Mouse (Mus musculus): ENCODE measurements around the gene B9d1. TPM values are rescaled to one million over a fixed set of nuclear protein-coding genes. Genes with fewer than 3 reads are reported as not detected.
A peak's percentile ranks its signal among the peaks of the same experiment; 100 is the strongest.

The B9d1 gene
- total RNA-seq (2014; rRNA removed; ENCODE audit: low replicate concordance) (11.6 and 34.6 TPM in 2 replicates), polyA plus RNA-seq (2015; fragmentation: Nextera tagmentation; extraction: Ambion mirVana) (6.5 TPM in 2 replicates)

GRCm38 (mm10) chr11:61504713-61505257 is at the start of gene B9d1:
TSS of gene B9d1 (plus strand) at chr11:61505144.
- Histone ChIP-seq H3K27me3 (ENCODE audit: control insufficient read depth, insufficient read depth, low read length) (no peaks in the 10 kb centered on the region), H3K9me3 (replicated peaks; ENCODE audit: control insufficient read depth, low read length) (no peaks in the 10 kb centered on the region), H3K4me1 (ENCODE audit: control insufficient read depth, insufficient read depth) (no peaks in the 10 kb centered on the region), H3K27ac (ENCODE audit: low read depth) (peak within 1 kb of the TSS; percentile 65), H3K4me2 (ENCODE audit: low read depth, low read length) (peak within 1 kb of the TSS; percentile 59), H3K36me3 (replicated peaks; ENCODE audit: control insufficient read depth, insufficient read depth, low read length) (no peaks in the 10 kb centered on the region), H3K9ac (replicated peaks; ENCODE audit: low read depth, low read length) (peak within 1 kb of the TSS; percentile 45), H3K4me3 (ENCODE audit: low read depth, low read length) (peak within 1 kb of the TSS; percentile 58)
- TF ChIP-seq EP300 (IDR thresholded peaks at IDR 0.05; ENCODE audit: low read depth) = no peak
- TF ChIP-seq CTCF (IDR thresholded peaks at IDR 0.05; ENCODE audit: low read depth) = peak; percentile 96
- WGBS = under 1% methylated on average over 39 of the region's 39 CpGs
- ATAC-seq (ENCODE audit: insufficient read depth, low read depth) (peak; percentile 94), DNase-seq (ENCODE audit: low spot score) (peak; percentile 89)

DNA sequence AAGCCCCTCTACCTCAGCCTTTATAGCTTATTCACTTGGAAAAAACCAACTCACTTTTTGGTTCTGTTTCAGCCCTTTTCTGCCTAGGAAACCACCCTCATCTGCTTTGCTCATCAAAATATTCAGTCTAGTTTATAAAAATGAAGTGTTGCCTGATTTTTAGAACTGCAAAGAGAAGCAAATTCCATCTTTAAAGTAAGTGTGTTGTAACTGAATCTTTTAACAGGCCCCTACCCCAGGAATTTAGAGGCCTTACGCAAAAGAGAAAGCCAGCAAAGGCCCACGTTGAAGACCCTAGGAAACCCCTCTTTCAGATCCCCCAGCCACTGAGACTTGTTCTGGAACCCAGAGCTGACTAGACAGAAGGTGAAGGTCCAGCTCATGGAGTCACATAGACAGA is 40.9 kb upstream of the B9d1 start:
- Histone ChIP-seq H3K36me3 (replicated peaks; ENCODE audit: control insufficient read depth, insufficient read depth, low read length) (no peaks in the 10 kb centered on the region), H3K4me1 (ENCODE audit: control insufficient read depth, insufficient read depth) (no peaks in the 10 kb centered on the region), H3K4me3 (ENCODE audit: low read depth, low read length) (no peak overlapping the region), H3K27me3 (ENCODE audit: control insufficient read depth, insufficient read depth, low read length) (no peaks in the 10 kb centered on the region), H3K9me3 (replicated peaks; ENCODE audit: control insufficient read depth, low read length) (peaks cover 8% of the 10 kb centered on the region; the same call in 1 of the 2 replicates), H3K9ac (replicated peaks; ENCODE audit: low read depth, low read length) (no peak overlapping the region), H3K4me2 (ENCODE audit: low read depth, low read length) (no peak overlapping the region), H3K27ac (ENCODE audit: low read depth) (no peak overlapping the region)
- ATAC-seq (ENCODE audit: insufficient read depth, low read depth) = no peak
- WGBS = 58% methylated on average over 2 of the region's 2 CpGs
- no peak for TF ChIP-seq CTCF (IDR thresholded peaks at IDR 0.05; ENCODE audit: low read depth)
- no peak for TF ChIP-seq EP300 (IDR thresholded peaks at IDR 0.05; ENCODE audit: low read depth)
- no peak for DNase-seq (ENCODE audit: low spot score)

DNA sequence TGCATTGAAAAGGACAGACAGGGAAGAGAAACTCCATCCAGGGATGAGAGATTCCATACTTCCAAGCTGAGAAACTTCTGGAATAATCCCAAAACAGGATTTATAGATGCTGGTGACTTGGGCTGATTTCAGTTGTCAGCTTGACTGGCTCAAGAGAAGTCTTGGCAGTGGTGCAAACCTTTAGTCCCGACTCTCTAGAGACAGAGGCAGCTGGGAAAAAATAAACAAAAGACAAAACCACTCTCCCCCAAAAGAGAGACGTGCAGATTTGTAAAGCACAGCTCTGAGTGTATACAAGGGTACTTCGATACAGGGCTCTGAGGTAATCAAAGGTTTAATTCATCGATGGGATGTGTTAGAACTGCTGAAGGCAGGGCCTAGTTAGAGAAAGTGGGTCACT is 39.5 kb upstream of the B9d1 start:
- TF ChIP-seq CTCF (IDR thresholded peaks at IDR 0.05; ENCODE audit: low read depth) (no peak), EP300 (IDR thresholded peaks at IDR 0.05; ENCODE audit: low read depth) (no peak)
- DNase-seq (ENCODE audit: low spot score) = no peak
- no peak for ATAC-seq (ENCODE audit: insufficient read depth, low read depth)
- H3K9me3 ChIP-seq (replicated peaks; ENCODE audit: control insufficient read depth, low read length) = peaks cover 8% of the 10 kb centered on the region; the same call in 1 of the 2 replicates
- no peak overlapping the region for H3K4me3 ChIP-seq (ENCODE audit: low read depth, low read length)
- H3K27ac ChIP-seq (ENCODE audit: low read depth) = no peak overlapping the region
- no peaks in the 10 kb centered on the region for H3K36me3 ChIP-seq (replicated peaks; ENCODE audit: control insufficient read depth, insufficient read depth, low read length)
- no peaks in the 10 kb centered on the region for H3K27me3 ChIP-seq (ENCODE audit: control insufficient read depth, insufficient read depth, low read length)
- WGBS = 58% methylated on average over 4 of the region's 4 CpGs
- H3K9ac ChIP-seq (replicated peaks; ENCODE audit: low read depth, low read length) = no peak overlapping the region
- H3K4me1 ChIP-seq (ENCODE audit: control insufficient read depth, insufficient read depth) = no peaks in the 10 kb centered on the region
- no peak overlapping the region for H3K4me2 ChIP-seq (ENCODE audit: low read depth, low read length)

- Histone ChIP-seq H3K4me3 (ENCODE audit: low read depth, low read length) (no peak overlapping the region), H3K4me1 (ENCODE audit: control insufficient read depth, insufficient read depth) (no peaks in the 10 kb centered on the region), H3K36me3 (replicated peaks; ENCODE audit: control insufficient read depth, insufficient read depth, low read length) (no peaks in the 10 kb centered on the region), H3K27ac (ENCODE audit: low read depth) (no peak overlapping the region), H3K9me3 (replicated peaks; ENCODE audit: control insufficient read depth, low read length) (peaks cover 8% of the 10 kb centered on the region; the same call in 1 of the 2 replicates), H3K9ac (replicated peaks; ENCODE audit: low read depth, low read length) (no peak overlapping the region), H3K27me3 (ENCODE audit: control insufficient read depth, insufficient read depth, low read length) (no peaks in the 10 kb centered on the region), H3K4me2 (ENCODE audit: low read depth, low read length) (no peak overlapping the region)
- no peak for ATAC-seq (ENCODE audit: insufficient read depth, low read depth)
- DNase-seq (ENCODE audit: low spot score) = no peak
- TF ChIP-seq CTCF (IDR thresholded peaks at IDR 0.05; ENCODE audit: low read depth) (no peak), EP300 (IDR thresholded peaks at IDR 0.05; ENCODE audit: low read depth) (no peak)
- 63% methylated on average over 4 of the region's 4 CpGs for WGBS
These were observed 36.4 kb upstream of the B9d1 start for GRCm38 (mm10) chr11:61468534-61468933.

- Histone ChIP-seq H3K4me2 (ENCODE audit: low read depth, low read length) (no peak overlapping the region), H3K4me1 (ENCODE audit: control insufficient read depth, insufficient read depth) (no peaks in the 10 kb centered on the region), H3K27me3 (ENCODE audit: control insufficient read depth, insufficient read depth, low read length) (no peaks in the 10 kb centered on the region), H3K27ac (ENCODE audit: low read depth) (no peak overlapping the region), H3K36me3 (replicated peaks; ENCODE audit: control insufficient read depth, insufficient read depth, low read length) (no peaks in the 10 kb centered on the region), H3K4me3 (ENCODE audit: low read depth, low read length) (no peak overlapping the region), H3K9ac (replicated peaks; ENCODE audit: low read depth, low read length) (no peak overlapping the region), H3K9me3 (replicated peaks; ENCODE audit: control insufficient read depth, low read length) (peaks cover 8% of the 10 kb centered on the region; the same call in 1 of the 2 replicates)
- DNase-seq (ENCODE audit: low spot score) (no peak), ATAC-seq (ENCODE audit: insufficient read depth, low read depth) (no peak)
- TF ChIP-seq EP300 (IDR thresholded peaks at IDR 0.05; ENCODE audit: low read depth) = no peak
- WGBS = 61% methylated on average over 7 of the region's 7 CpGs
These were observed 35.5 kb upstream of the B9d1 start for GRCm38 (mm10) chr11:61469317-61469917.
